In genomic region chr19:20715617-20716016, GRCm38 (mm10) we compare ENCODE assay signal across 27 mouse cellular contexts. TPM values are rescaled to one million over a fixed set of nuclear protein-coding genes. Genes with fewer than 3 reads are reported as not detected.
A peak's percentile ranks its signal among the peaks of the same experiment; 100 is the strongest.
DNase-seq lines count a peak whose midpoint lies in the region; ATAC-seq and TF ChIP-seq lines count a peak whose summit lies in the region.
"Had no signal": no experiment of that assay in that cellular context is flagged by ENCODE, and none has a peak within 500 bp of the region (broad histone marks: within the 10 kb centered on the region; RNA-seq: fewer than 3 reads in every experiment).

No protein-coding gene starts in this region.

- TF ChIP-seq POLR2A in kidney, adult 2 months (IDR thresholded peaks at IDR 0.05; ENCODE audit: low read depth, low read length): no peak

- no peak overlapping the region for H3K4me3 ChIP-seq in kidney, adult 2 months (ENCODE audit: insufficient read depth, low read depth, low read length)
- no peak overlapping the region for H3K4me3 ChIP-seq in kidney, embryonic 16.5 days (ENCODE audit: low read length)
- H3K4me3 ChIP-seq in intestine, postnatal 0 days (ENCODE audit: low read depth, low read length): no peak overlapping the region
- H3K4me3 ChIP-seq: embryonic facial prominence, embryonic 13.5 days; erythroblast, embryonic 14.5 days; forebrain, embryonic 13.5 days; heart, embryonic 13.5 days; hindbrain, embryonic 10.5 days; left cerebral cortex, adult 2 months; limb, embryonic 12.5 days; liver, embryonic 15.5 days; lung, embryonic 15.5 days had no signal

- H3K4me1 ChIP-seq in kidney, adult 2 months (ENCODE audit: control insufficient read depth, insufficient read depth, low read length): 0 out of 2 replicates have a peak, but pooled peaks cover 2% of the 10 kb centered on the region
- no peaks in the 10 kb centered on the region for H3K4me1 ChIP-seq in kidney, embryonic 16.5 days (ENCODE audit: insufficient read depth, low read length)
- no peaks in the 10 kb centered on the region for H3K4me1 ChIP-seq in intestine, postnatal 0 days (replicated peaks; ENCODE audit: control insufficient read depth, insufficient read depth, low read length)
- H3K4me1 ChIP-seq: embryonic facial prominence, embryonic 13.5 days; forebrain, embryonic 13.5 days; heart, embryonic 13.5 days; hindbrain, embryonic 10.5 days; limb, embryonic 12.5 days; liver, embryonic 15.5 days; lung, embryonic 15.5 days had no signal

- 26% methylated on average over 3 of the region's 3 CpGs for WGBS in kidney, adult 2 months
- 55% methylated on average over 3 of the region's 3 CpGs for WGBS in kidney, embryonic 16.5 days
- WGBS in intestine, postnatal 0 days: 94% methylated on average over 3 of the region's 3 CpGs

- H3K27me3 ChIP-seq in kidney, adult 2 months (replicated peaks; ENCODE audit: control insufficient read depth, insufficient read depth, low read length): no peaks in the 10 kb centered on the region
- H3K27me3 ChIP-seq in kidney, embryonic 16.5 days (ENCODE audit: insufficient read depth, low read length): no peaks in the 10 kb centered on the region
- no peaks in the 10 kb centered on the region for H3K27me3 ChIP-seq in intestine, postnatal 0 days (replicated peaks; ENCODE audit: control insufficient read depth, insufficient read depth, low read length)
- H3K27me3 ChIP-seq: embryonic facial prominence, embryonic 13.5 days; forebrain, embryonic 13.5 days; heart, embryonic 13.5 days; limb, embryonic 12.5 days; liver, embryonic 15.5 days; lung, embryonic 15.5 days had no signal

- ATAC-seq in kidney, embryonic 16.5 days (ENCODE audit: low FRiP score, low TSS enrichment): peak; percentile 93
- no peak for ATAC-seq in intestine, postnatal 0 days
- ATAC-seq in cerebellum, adult (ENCODE audit: insufficient number of reproducible peaks, low FRiP score, low TSS enrichment): no peak
- ATAC-seq: activated CD4-positive, CD25-positive, alpha-beta regulatory T cell, adult 4 months; forebrain, embryonic 13.5 days; hindbrain, embryonic 16.5 days; midbrain, embryonic 16.5 days had no signal

- no peak overlapping the region for H3K4me2 ChIP-seq in kidney, embryonic 16.5 days (replicated peaks; ENCODE audit: low read depth, low read length)
- no peak overlapping the region for H3K4me2 ChIP-seq in intestine, postnatal 0 days (replicated peaks; ENCODE audit: low read depth)
- H3K4me2 ChIP-seq: embryonic facial prominence, embryonic 13.5 days; forebrain, embryonic 13.5 days; heart, embryonic 13.5 days; limb, embryonic 12.5 days; liver, embryonic 15.5 days; lung, embryonic 15.5 days; midbrain, embryonic 11.5 days had no signal

- peak; percentile 40 for DNase-seq in Muller cell, postnatal 12 days (ENCODE audit: inconsistent ontology term)
- peak; percentile 60 for DNase-seq in kidney, adult 2 months
- DNase-seq in kidney, postnatal 36 days: peak; percentile 28 to 39
- no peak for DNase-seq in thymus, postnatal 0 days (ENCODE audit: low spot score)
- DNase-seq: adrenal gland, adult 8-10 months; cerebellum, adult 9-10 months; cerebellum, postnatal 36 days; gastrocnemius, postnatal 10 days; heart, postnatal 10 days; thymus, adult 2 months; thymus, postnatal 4 days had no signal

- H3K36me3 ChIP-seq in kidney, adult 2 months (ENCODE audit: control insufficient read depth, insufficient read depth, low read length): no peaks in the 10 kb centered on the region
- H3K36me3 ChIP-seq in kidney, embryonic 16.5 days (ENCODE audit: insufficient read depth, low read length): no peaks in the 10 kb centered on the region
- no peaks in the 10 kb centered on the region for H3K36me3 ChIP-seq in intestine, postnatal 0 days (ENCODE audit: control insufficient read depth, insufficient read depth)
- H3K36me3 ChIP-seq: embryonic facial prominence, embryonic 13.5 days; heart, embryonic 13.5 days; hindbrain, embryonic 10.5 days; limb, embryonic 12.5 days; liver, embryonic 15.5 days; lung, embryonic 15.5 days had no signal

- no peak for TF ChIP-seq CTCF in kidney, adult 2 months (conservative IDR thresholded peaks at IDR 0.05; ENCODE audit: insufficient read depth, insufficient read length, low read depth, low read length)
- TF ChIP-seq CTCF in intestine, postnatal 0 days (IDR thresholded peaks at IDR 0.05; ENCODE audit: low read depth): no peak

- no peak overlapping the region for H3K9ac ChIP-seq in kidney, embryonic 16.5 days (replicated peaks; ENCODE audit: low read length)
- no peak overlapping the region for H3K9ac ChIP-seq in intestine, postnatal 0 days (ENCODE audit: low read depth, low read length)
- H3K9ac ChIP-seq: embryonic facial prominence, embryonic 13.5 days; forebrain, embryonic 13.5 days; heart, embryonic 13.5 days; limb, embryonic 12.5 days; liver, embryonic 15.5 days; lung, embryonic 15.5 days had no signal

- H3K9me3 ChIP-seq in kidney, embryonic 16.5 days (ENCODE audit: low read length): no peaks in the 10 kb centered on the region
- no peaks in the 10 kb centered on the region for H3K9me3 ChIP-seq in intestine, postnatal 0 days (ENCODE audit: control insufficient read depth)
- H3K9me3 ChIP-seq: embryonic facial prominence, embryonic 13.5 days; forebrain, embryonic 13.5 days; heart, embryonic 13.5 days; hindbrain, embryonic 10.5 days; limb, embryonic 12.5 days; liver, embryonic 15.5 days; lung, embryonic 15.5 days had no signal

- no peak overlapping the region for H3K27ac ChIP-seq in kidney, adult 2 months (ENCODE audit: insufficient read depth, low read depth, low read length)
- H3K27ac ChIP-seq in kidney, embryonic 16.5 days (ENCODE audit: low read length): no peak overlapping the region
- no peak overlapping the region for H3K27ac ChIP-seq in intestine, postnatal 0 days (ENCODE audit: low read depth, low read length)
- H3K27ac ChIP-seq: embryonic facial prominence, embryonic 13.5 days; forebrain, embryonic 13.5 days; heart, embryonic 13.5 days; hindbrain, embryonic 10.5 days; left cerebral cortex, adult 2 months; limb, embryonic 12.5 days; liver, embryonic 15.5 days; lung, embryonic 15.5 days had no signal

RNA-seq across cellular contexts. Expression of gene Aldh1a7, which starts 11.7 kb away (rescaled TPM):
- 4.0 and 5.1 TPM in 2 replicates for polyA plus RNA-seq in kidney, adult 2 months (2012; rRNA removed)
- 5.9 and 7.7 TPM in 2 replicates for polyA plus RNA-seq in kidney, embryonic 16.5 days (2015; fragmentation: Nextera tagmentation; extraction: Ambion mirVana)
- 1.3 TPM in 2 replicates for polyA plus RNA-seq in thymus, postnatal 0 days (2015; fragmentation: Nextera tagmentation; extraction: Ambion mirVana)
- polyA plus RNA-seq in intestine, postnatal 0 days (2015; fragmentation: Nextera tagmentation; extraction: Ambion mirVana): 10.3 and 10.4 TPM in 2 replicates
- polyA plus RNA-seq: activated CD4-positive, CD25-positive, alpha-beta regulatory T cell, adult 4 months; erythroblast, embryonic 14.5 days had no signal
